Mouse (Mus musculus) brain, adult 2 months (tissue): Measurements from ENCODE around the gene Zfp574.
"Not testable (repeated sequence)": the region's sequence is repeated elsewhere in the genome, so short reads cannot be mapped to it uniquely, and the experiment has no call there.

Source experiments
- DNase-seq: peaks from one replicate; pipeline ENCODE4 v3.0.0; 2011; ENCODE audit warnings: low read depth, low spot score

The Zfp574 gene

DNA sequence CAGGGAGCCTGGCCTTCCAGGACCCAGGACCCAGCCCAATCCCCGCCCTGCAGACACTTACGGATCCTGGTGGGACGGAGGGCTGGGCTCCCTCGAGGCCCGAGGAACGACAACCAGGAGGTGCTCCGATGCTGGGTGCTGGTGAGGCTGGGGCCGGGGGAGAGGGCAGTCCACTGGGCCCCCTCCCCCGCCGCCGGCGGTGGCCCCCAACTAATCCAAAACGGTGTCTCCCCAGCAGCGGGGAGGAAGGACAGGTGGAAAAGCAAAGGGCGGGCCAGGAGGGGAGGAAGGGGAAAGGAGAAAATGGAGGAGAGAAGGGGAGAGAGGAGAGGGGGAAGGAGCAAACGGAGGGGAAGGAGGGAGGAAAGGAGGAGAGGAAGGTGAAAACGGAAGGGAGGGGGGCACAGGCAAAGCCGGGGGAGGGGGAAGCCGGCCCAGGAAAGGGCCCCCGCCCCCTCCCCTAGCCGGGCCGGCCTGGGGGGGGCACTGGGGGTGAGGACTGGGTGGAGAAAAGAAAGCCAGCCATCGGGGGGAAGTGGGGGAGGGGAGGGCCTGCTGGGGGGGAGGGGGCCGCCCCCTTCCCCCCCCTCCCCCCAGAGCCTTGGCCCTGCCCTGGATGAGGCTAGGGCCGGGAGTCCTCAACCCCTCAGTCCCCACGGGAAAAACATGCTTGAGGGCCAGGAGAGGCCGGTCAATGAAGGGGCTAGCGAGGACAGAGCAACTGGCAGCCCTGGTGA, at the start of gene Zfp574, which contains the start of gene Grik5:
TSS of gene Zfp574 (plus strand) at position 589 of the 737 bp plus-strand sequence.
TSS of gene Grik5 (minus strand) at position 368 of the 737 bp plus-strand sequence.
- DNase-seq = no peak

DNA sequence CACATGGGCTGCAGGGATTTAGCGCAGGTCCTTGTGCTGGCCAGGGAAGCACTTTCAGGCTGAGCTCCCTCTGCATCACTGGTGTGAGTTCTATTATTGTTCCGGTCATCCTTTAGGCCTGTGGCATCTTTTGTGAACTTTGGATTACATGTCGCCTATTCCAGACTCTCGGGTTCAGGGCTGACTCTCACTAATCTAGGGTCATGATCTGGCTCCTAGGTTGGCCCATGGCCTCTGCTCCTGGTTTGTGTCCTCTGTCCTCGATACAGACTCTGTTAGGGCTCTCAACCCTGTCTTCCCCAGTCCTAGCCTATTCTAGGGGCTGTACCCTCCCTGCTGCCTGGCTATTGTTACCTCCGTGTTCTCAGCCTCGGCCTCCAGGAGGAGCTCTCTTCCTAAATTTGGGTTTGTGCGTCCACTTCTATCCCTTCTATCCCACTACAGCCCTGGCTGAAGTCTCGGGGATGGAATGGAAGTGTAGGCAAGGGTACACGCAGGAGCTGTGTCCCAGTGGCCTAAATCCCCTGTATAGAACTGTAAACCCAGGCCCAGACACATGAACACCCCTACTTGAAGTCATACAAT, 46.4 kb upstream of the Zfp574 start:
- no peak for DNase-seq

DNA sequence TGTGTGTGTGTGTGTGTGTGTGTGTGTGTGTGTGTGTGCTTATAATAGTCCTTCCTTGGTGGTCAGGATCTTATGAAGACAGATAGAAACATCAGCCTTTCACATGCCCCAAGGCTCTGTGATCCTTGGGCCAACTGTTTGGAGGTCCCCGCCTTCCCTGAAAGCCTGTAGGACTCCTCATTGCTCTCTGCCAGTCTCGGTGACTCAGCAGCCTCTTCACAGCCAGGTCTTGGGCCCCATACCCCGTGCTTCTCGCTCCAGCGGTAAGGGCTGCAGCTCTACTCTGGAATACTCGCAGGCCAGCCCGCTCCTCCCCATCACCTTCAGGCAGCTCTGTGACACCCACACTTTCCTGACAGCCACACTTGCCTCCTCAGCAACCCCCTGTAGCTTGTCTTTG, 45.9 kb upstream of the Zfp574 start:
- DNase-seq = peak; percentile 60

DNA sequence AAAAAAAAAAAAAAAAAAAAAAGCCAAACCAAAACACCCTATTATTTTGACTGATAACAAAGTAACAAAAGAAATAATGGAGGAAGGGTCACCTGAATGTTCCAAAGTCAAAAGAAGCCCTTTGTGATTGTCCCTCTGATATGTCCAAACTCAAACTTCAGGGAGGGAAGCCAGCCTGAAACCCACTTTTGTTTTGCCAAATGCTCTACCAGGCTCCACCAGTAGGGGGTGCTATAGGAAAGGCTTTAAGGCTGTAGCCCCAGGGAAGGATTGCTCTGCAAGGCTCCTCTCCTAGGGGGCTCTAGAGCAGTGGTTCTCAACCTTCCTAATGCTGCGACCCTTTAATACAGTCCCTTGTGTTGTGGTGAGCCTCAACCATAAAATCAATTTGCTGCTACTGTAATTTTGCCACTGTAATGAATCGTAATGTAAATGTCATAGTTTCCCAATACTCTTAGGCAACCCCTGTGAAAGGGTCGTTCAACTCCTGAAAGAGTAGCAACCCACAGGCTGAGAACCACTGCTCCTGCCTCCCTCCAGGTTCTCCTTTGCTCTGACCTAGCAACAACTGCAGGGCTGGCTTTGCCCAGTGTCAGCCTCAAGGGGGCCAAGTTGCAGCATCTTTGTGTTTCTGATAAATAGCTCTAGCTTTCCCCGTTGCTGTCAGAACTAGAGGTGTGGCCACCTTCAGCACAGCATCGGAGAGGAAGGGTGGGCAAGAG, 42.2 kb upstream of the Zfp574 start:
- peak; percentile 91 for DNase-seq

DNA sequence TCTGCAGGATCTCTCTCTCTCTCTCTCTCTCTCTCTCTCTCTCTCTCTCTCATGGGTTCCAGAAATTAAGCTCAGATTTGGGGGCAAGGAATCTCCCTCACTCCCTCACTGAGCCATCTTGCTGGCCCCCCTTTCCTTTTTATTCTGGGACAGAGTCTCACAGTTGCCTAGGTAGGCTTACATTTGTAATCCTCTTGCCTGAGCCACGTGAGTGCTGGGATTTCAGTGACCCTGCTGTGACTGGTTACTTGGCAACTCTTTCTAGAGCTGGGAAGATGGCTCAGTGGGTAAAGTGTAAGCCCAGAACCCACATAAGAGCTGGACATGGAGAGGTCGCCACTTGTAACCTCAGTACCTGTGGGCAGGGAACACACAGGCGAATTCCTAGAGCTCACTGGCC, 40.8 kb upstream of the Zfp574 start:
- DNase-seq = no peak

DNA sequence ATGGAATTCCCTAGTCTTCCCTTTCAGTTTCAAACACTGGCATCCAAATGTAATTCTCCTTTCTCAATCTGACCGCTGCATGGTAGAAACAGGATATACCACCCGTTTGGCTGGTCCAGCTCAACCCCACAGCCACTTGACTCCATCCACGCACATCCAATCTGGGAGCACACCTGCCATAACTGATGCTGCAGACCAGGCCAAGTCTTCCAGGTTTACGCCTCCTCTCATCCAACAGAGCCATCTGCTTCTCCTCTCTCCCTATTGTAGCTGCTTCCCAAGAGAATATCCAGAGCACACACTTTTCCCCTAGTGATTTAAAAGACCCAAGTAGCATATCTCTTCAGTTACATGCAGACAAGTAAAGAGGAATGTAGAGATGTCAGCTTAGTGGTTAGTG, 37.6 kb upstream of the Zfp574 start:
- peak; percentile 80 for DNase-seq

DNA sequence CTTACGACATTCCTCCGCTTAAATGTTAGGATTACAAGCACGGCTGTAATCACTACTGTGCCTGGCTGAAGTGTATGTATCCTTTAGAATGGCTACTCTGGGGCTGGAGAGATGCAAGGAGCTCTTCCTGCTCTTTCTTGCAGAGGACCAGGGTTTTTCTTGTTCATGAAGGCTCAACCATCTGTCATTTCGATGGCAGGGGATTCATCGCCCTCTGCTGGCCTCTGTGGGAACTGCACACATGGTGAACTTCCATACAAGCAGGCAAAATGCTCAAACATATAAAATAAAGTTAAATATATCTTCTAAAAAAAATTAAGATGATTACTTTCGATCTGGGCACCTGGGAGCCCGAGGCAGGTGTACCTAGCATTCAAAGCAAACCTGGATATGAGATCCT, 36.5 kb upstream of the Zfp574 start:
- DNase-seq = peak; percentile 93

DNA sequence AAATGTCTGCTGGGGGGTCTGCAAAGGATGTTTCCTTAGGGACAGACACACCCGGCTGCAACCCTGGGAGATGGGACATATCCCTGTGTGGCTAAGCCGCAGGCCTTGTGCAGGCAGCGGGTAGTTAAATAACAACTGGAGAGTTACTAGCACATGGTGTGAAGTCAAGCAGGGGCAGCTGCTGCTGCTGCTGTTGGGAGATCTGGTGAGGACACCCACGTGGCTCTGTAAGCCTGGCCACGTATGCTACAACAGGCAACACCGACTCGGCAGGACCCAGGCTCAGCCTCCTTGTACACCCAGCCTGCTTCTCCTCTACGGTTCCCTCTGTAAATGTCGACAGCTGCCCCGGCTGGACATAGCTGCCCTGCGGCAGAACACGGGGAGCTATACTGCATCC, 30.4 kb upstream of the Zfp574 start:
- peak; percentile 73 for DNase-seq

DNA sequence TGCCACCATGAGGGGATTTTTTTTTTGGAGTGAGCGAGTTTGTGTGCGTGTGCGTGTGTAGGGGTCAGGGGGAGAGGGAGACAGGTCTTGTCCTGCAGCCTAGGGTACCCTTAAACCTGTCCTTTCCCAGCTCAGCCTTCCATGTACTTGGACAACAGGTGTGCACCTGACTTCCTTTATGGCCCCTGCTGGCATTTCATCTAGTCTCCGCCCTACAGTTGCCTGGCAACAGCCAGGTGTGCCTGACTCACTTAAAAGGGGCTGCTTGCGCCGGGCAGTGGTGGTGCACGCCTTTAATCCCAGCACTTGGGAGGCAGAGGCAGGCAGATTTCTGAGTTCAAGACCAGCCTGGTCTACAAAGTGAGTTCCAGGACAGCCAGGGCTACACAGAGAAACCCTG, 27.8 kb upstream of the Zfp574 start:
- not testable (repeated sequence) for DNase-seq

DNA sequence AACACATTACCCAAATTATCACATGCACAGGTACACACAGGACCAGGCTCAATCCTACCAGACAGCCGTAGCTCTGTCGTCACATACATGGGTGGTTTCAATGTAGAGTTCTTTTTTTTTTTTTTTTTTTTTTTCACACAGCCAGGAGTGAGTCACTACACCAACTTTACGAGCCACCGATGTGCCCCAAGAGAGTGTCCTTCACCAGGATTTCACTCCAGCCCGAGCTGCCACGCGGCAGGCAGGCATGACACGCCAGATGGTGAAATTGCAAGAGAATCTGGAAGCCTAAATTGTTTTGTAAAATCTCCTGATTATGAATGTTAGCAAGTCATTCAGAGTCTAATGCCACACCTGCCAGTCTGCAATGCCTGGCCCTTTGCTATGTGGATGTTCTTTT, 25.0 kb upstream of the Zfp574 start:
- DNase-seq = peak; percentile 88

DNA sequence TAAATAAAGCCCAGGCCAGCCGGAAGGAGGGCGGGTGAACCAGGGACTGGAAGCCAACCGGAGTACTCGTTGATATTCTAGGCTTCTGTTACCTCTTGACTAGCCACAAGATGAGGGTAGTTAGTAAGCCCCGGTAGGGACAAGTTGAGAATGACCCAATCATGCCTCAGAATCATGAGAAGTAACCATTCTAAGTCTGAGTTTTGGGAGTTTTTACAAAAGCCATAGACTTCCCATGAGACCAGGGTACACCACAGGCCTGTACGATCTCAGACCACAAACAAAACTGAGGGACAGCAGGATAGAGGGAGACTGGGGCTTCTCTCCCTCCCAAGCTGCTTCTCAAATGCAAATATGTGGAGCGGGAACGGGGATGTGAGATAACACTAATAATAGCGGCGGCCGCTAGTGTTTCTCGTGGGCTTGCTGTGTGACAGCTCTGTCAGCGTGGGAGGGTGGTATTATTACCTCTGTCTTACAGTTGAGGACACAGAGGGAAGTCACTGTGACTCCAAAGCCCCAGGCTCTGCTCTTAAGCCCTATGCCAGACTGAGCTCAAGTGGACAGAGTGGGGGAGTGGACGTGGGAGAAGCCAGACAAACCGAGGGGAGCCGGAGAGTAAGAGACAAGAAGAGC, 23.0 kb upstream of the Zfp574 start:
- DNase-seq = peak; percentile 80

DNA sequence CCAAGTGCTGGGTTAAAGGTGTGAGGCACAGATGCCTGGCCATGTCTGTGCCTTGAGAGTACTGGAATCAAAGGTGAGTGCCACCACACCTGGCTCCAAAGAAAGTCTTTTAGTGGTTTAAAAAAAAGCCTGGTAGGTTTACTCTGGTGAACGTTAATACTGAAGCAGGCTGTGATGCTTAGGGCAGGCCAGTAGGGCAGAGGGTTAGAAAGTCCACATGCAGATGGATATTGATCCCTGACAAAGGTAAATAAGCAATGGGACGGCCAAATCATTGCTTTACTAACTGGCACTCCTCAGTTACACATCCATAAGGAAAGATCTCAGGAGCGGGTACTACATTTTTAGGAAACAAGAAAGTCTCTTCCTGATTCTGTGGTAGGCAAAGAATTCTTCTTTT, 19.8 kb upstream of the Zfp574 start:
- no peak for DNase-seq

DNA sequence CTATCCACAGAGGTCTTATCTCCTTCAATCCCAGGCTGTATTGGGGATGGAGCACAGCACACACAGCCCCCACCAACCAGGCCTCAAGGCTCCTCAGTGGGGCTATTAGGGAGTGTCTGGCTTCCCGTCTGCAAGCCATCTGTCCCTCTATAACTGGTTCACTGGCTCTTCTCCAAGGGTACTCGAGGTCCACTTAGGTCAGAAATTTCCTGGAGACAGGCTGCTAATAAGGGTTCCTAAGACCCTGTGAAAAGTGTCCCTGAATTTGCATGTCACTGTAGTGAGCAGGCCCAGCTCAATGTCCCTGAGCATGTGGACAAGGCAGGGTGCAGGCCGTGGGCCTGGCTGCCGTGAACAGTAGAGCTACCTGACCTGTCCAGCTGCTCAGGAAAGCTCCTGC, 15.4 kb upstream of the Zfp574 start:
- DNase-seq = peak; percentile 78

DNA sequence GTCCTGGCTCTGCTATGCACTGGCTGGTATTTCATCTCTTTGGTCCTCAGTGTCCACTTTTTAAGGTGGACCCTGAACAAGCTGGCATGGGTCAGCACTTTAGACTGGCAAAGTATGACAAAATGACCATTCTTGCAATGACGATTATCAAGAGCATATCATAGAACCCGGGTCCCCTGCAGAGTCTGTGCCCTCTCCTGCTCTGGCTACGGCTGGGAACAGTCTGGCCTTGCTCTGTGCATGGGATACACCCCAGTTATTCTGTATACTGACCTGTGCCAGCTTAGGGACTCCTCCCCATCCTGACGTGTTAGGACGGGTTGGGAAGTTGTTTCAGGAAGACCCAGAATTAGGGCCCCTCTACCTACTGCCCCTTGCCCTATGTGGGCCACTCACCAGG, 14.5 kb upstream of the Zfp574 start:
- DNase-seq = no peak

DNA sequence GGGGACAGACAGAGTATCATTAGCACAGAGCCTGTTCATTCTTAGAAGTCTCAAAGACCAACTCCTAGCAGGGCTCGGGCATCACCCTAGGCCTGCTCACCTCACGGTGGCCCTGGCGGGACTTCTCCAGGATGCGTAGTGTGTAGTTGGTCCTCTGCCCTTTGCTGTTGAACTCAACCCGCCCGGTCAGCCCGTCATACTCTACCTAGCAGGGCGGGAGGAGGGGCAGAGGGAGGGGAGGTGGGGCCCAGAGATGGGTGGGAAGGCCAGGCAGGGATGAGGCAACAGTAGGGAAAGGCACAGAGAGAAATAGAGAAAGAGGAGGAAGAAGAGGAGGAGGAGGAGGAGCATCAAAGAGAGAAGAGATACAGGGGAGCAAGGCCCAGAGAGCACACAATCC, 14.0 kb upstream of the Zfp574 start:
- DNase-seq = no peak

DNA sequence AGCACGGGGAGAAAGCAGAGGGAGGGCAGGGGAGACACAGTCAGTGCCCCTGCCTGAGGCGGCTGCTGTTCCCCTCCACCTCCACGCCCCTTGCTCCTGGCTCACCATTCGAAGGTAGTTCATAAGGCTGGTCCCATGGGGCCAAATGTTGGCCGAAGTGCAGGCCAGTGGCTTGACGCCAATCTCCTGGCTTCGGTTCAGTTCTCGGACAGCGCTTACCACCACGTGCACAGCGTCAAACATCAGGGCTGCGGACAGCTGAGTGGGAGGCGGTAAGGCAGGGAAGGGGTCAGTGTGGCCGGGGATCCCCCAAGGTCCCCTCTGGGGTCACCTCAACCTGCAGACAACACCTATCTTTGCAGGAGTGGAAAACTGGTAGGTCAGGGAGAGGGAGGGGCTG, 13.5 kb upstream of the Zfp574 start:
- DNase-seq = no peak

DNA sequence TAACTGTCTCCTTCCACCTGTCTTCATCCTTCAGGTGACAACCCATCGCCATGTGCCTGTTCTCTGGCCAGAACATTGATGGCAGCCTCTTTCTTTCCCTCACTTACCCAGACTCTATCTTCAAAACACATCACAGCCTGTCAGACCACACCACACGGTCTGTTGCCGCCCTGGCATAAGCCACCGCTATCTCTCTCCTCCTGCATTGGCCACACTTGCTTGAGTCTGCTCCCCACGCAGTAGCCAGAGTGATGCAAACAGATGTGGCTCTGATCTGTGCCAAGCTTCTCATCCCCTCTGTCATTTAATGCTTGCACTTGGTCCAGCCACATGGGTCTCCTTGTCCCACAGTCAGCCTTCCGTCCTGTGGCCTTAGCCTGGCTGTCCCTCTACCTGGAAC, 9.0 kb upstream of the Zfp574 start:
- DNase-seq = peak; percentile 57

DNA sequence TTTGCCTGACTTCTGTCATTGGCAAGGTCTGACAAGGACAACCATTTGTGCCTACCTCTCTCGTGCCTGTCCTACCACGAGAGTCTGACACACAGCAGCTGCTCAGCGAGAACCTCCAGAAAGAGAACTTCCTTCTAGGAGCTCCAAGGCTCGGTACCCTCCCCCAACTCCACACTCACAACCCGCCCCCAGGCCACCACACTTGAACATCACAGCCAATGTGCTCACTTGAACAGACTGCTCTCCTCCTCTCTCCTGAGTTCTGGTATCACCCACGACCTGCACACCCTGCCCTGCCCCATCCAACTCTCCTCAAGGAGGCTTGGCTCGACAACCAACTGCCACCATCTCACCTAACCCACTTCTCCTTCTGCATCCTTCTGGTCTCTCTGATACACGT, 8.5 kb upstream of the Zfp574 start:
- peak; percentile 89 for DNase-seq

DNA sequence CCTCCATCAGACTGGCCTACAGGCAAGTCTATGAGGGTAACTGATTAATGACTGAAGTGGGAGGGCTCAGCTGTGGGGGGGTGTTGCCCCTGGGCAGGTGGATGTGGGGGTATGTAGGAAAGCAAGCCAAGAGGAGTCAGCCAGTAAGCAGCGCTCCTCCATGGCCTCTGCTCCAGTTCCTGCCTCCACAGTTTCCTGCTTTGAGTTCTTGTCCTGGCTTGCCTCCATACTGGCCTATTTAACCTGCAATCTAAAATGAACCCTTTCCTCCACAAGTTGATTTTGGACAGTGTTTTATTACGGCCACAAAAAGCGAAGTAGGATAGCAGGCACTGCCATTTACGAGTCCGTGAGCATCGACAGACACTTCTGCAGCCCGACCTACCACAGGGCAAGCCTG, 5.0 kb upstream of the Zfp574 start:
- no peak for DNase-seq

DNA sequence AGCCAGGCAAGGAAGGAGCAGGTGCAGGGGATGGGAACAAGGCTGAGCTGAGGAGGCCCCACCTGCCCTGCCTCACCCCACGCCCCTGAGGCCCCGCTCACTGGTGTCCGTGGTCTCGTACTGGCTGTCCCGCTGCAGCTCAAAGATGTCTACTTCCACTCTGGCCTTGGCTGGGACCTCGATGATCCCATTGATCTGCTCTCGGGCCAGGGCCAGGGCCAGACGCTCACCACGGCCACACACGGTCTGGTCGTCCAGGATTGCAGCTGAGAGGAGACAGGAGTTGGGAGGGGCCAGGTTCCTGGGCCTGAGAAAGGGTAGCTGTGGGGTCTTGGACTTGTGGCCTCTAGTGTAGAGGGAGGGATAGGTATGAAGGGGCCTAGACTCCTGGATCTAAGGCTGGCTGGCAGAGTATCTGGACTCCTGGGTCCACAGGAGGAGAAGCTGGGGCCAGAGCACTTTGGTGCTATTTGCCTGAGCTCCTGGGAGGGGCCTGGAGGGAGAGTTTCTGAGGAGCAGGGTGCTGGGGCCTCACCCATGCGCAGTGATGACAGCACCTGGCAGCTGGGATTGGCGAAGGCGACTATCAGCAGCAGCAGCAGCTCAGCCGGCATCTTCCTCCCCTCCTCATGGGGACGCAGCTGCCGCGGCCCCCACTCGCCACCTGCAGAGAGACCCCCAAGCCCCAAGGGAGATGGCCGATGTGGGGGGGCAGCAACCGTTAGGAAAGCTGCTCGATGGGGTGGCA, 4.3 kb upstream of the Zfp574 start:
- DNase-seq = peak; percentile 70

DNA sequence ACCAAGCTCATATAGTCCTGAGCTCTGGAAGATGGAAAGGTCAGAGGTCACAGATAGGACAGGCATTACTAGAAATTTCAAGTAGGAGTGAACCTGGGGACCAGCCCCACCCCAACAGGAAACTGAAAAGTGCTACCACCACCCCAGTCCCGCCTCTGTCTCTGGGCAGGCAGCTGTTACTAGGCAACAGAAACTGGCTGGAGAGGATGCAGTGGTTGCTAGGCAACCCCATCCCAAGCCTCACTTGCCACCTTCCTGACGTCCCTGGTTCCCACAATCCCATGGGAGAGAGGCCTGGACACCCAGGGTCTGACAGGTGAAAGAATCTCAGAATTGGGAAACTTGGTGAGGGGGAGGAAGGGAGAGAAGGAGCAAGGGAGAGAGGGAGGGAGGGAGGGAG, 3.6 kb upstream of the Zfp574 start:
- DNase-seq = peak; percentile 94
